Mouse (Mus musculus) olfactory bulb, adult 2 months (tissue): ENCODE results near the gene Tmem132d.

Experiments
- CTCF ChIP-seq: fragments of 200-500 bp; IDR thresholded peaks from 2 replicates; pipeline ENCODE4 v1.5.1; 2012; ENCODE audit warnings: low read depth, mild to moderate bottlenecking, low read length, moderate library complexity; ENCODE audit not compliant: insufficient read depth
- POLR2A ChIP-seq: fragments of 200-500 bp; IDR thresholded peaks from 2 replicates; pipeline ENCODE4 v1.6.1; 2012; ENCODE audit warnings: mild to moderate bottlenecking, low read depth, low read length, moderate library complexity; ENCODE audit not compliant: insufficient read depth

GRCm38 (mm10) chr5:128348835-128349234 lies 84.0 kb downstream of the Tmem132d start:
- TF ChIP-seq POLR2A (no peak), CTCF (no peak)
